Mouse (Mus musculus) liver, adult (tissue): ENCODE measurements around the gene Taf8.

Source experiments
- GATA4 ChIP-seq: IDR thresholded peaks from 2 replicates; pipeline ENCODE4 v1.6.1; 2014; ENCODE audit warnings: mild to moderate bottlenecking, low read length; ENCODE audit not compliant: insufficient replicate concordance

Gene Taf8

GRCm38 (mm10) chr17:47439396-47440028 is 62.6 kb downstream of the Taf8 start:
- no peak for TF ChIP-seq GATA4

- no peak for TF ChIP-seq GATA4
These were observed 63.5 kb downstream of the Taf8 start for GRCm38 (mm10) chr17:47438611-47439010.

GRCm38 (mm10) chr17:47436907-47437547 is 65.1 kb downstream of the Taf8 start, which contains the start of gene 1700001C19Rik:
Gene 1700001C19Rik, minus strand, starts transcription at chr17:47437376.
- TF ChIP-seq GATA4: no peak

- no peak for TF ChIP-seq GATA4
These were observed 65.8 kb downstream of the Taf8 start, which contains the start of gene AI661453 for GRCm38 (mm10) chr17:47436156-47436906. Gene AI661453, plus strand, starts transcription at chr17:47436615.
